Mouse (Mus musculus): ENCODE results near the gene Noxo1.
"Not testable (repeated sequence)": the region's sequence is repeated elsewhere in the genome, so short reads cannot be mapped to it uniquely, and the experiment has no call there.

Noxo1 gene

DNA sequence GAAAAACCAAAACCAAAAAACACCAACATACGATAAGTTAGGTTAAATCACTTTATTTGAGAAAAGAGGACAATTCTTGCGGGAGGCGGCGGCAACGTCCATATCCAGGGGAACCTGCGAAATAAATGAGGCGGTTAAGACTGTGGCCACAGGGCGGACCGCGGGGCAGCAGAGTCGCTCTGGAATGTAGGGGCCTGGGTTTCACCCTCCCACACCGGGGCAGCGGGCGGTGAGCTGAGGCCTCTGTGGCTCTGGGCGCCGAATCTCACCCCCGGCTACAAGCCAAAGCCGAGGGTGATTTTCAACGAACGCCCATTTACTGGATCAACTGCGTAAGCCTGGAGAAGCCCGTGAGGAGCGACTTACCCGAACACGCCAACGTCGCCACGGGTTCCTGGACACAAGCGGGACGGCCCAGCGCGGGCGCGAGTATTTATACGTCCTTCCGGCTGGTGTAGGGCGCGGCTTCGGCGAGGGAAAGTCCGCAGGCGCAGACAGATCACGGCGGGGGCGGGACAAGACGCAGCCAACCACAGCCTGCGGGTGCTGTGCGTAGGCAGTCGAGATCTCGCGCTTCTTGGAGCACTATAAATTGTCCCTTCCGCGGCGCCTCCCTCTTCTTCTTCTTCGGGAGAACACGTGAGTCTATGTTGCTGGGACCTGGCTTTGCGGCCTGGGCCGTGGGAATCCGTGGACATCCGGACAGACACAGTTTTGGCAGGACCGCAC lies 23.6 kb downstream of the Noxo1 start:
- peak; percentile 99 for DNase-seq (ENCODE audit: low spot score in 2 of 2)

DNA sequence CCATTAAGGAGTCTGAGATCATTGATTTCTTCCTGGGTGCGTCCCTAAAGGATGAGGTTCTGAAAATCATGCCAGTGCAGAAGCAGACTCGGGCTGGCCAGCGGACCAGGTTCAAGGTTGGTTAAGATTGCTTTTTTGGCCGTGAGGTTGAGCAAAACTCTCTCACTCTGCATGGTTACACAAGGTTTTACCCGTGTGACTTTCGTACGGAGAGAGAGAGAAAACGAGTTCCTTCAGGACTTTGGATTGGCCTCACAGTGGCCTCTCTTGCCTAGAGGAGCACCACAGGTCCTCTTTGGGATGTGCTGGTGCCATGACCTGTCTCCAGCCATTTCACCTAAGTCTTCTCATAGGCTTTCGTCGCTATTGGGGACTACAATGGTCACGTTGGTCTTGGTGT lies 24.6 kb downstream of the Noxo1 start:
- DNase-seq (ENCODE audit: low spot score in 2 of 2) = not testable (repeated sequence)

DNA sequence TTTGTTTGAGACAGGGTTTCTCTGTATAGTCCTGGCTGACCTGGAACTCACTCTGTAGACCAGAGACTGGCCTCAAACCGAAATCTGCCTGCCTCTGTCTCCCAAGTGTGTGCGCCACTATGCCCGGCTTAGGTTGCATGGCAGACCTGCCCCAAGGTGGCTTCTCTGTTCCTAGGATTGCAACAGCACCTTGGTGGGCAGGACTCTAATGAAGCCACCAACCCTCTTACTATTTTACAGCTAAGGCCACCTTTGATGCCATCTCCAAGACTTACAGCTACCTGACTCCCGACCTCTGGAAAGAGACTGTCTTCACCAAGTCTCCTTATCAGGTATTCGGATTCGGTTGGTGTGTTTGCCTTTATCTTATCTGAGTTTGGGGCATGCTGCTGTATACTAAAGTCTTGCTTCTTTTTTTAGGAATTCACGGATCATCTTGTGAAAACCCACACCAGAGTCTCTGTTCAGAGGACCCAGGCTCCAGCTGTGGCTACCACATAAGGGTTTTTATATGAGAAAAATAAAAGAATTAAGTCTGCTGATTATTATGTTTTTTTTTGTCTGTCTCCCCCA lies 25.4 kb downstream of the Noxo1 start:
- not testable (repeated sequence) for DNase-seq (ENCODE audit: low spot score in 2 of 2)

DNA sequence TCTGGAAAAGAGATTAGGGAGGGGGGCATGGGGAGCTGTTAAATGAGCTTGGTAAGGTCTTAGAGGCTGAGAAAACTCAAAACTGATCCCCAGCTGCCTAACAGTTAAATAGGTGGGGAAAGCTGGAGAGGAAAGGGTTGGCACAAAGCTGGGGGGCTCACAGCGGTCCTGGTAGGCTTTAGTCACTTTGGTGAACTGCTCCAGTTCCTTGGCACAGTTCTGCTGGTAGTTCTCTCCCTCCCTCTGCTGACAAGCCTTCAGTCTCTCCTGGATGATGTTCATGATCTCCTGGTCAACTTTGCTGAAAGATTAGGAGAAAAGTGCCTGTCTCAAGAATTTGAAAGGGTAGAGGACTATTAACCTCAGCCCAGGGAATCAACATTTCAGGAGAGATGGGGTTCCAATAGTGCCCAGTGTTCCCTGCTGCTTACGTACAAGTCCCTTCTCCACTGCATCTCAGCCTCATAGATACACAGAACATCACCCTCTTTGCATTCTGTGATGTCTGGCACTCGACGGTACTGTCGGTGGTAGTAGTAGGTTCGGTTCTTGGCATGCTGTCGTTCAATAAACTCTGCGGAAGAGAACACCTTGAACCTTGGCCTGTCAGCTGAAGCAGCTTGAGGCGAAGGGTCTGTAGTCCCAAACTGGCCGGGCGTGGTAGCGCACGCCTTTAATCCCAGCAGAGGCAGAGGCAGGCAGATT lies 26.3 kb downstream of the Noxo1 start:
- DNase-seq (ENCODE audit: low spot score in 2 of 2) = no peak

DNA sequence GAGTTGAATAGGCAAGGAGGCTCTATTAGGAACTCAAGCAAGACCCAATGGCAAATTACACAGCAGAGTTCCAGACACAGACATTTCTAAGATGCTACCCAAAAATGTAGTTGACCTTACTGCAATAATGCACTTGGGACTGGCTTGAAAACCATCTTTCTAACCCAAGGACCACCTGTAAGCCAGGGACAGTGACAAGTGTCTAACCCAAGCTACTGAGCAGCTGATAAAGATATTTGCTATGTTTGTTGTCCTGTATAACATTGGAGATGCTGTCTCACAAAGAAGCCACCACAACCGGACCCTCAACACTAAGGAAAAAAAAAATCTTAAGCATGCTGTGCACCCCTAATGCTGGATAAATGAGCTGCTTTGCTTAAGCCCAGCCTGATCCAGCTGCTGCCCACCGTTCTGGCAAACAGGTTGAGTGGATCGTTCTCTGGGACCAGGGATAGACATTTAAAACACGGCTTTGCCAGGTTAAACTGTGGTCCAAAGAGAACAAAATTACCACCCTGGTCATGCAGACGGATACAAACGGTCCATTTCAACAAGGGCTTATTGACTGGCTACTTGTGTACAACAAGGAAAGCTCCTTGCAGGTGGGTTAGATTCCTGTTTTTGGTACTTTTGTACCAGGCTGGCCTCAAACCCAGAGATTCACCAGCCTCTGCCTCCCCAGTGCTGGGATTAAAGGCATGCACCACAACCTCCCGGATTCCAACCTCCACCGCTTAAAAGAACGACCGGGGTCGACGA lies 27.3 kb downstream of the Noxo1 start:
- DNase-seq (ENCODE audit: low spot score in 2 of 2) = no peak

DNA sequence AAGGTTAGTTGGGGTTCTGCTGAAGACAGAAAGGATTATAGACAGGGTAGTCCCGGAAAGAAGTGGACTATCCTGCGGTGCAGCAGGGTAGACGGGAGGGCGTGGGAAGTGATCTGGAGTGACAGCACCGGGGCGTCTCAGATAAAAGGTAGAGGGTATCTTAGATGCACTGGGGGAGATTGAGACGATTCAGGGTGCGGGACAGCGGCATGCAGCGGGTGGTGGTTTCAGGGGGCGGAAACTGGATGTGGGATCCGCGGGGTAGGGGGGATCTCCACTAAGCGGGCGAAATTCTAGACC lies 27.8 kb downstream of the Noxo1 start:
- no peak for DNase-seq (ENCODE audit: low spot score in 2 of 2)

DNA sequence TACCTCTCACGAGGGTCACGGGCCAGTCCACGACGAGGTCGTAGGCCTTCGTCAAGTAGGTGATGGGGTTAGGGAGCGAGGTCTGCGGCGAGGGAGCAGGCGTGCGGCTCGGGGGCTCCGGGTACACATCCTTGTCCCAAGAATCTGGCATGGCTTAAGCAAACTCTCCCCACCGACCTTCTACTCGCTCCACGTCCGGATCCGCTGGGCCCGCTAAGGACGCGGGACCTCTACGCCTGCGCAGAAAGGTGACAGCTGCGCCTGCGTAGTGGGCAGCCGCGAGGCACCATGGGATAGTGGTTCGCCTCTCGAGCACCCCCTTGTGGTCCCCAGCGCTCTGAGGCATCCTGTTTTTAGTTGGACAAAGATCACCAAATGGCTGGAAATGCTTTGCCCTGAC lies 28.1 kb downstream of the Noxo1 start, which contains the start of gene Ndufb10:
TSS of gene Ndufb10 (minus strand) at position 295 of the 400 bp plus-strand sequence.
- peak; percentile 88 to 92 for DNase-seq (ENCODE audit: low spot score in 2 of 2)

DNA sequence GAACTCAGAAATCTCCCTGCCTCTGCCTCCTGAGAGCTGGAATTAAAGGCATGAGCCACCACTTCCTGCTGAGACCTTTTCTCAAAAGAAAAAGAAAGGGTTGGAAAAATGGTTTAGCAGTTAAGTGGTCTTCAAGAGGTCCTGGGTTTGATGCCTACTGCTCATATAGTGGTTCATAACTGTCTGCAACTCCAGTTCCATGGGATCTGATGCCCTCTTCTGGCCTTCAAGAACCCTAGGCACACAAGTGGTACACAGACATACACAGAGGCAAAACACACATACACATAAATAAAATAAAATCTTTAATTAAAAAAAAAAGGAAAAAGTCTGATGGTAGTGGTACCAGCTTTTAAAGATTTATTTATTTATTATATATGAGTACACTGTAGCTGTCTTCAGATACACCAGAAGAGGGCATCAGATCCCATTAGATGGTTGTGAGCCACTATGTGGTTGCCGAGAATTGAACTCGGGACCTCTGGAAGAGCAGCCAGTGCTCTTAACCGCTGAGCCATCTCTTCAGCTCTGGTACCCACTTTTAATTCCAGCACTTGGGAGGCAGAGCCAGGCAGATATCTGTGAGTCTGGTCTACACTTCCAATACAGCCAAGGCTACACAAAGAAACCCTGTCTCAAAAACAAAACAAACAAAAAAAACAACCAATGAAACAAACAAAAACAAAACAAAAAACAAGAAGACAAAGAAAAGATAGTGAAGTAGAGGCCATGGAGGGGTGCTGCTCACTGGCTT lies 29.8 kb downstream of the Noxo1 start:
- DNase-seq (ENCODE audit: low spot score in 2 of 2) = no peak

DNA sequence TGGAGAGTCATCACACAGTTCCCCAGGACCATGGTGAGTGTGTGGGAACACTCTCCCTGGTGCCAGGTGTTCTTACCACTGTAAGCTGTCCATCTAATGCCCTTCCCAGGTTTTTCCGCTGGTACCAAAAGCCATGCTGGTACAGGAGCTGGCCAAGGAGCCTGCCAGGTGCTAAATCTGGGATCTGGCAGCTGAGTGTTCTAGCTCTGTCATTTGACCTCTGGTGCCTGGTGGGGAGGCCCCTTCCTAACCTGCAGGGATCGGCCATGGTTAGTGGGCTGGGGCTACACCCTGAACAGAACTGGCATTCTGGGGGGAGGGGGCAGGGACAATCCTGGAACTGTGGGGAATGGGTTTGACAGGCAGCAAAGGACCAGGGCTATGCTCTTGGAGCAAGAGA lies 31.6 kb downstream of the Noxo1 start, which contains the start of gene Rpl3l:
TSS of gene Rpl3l (plus strand) at position 203 of the 400 bp plus-strand sequence.
- DNase-seq (ENCODE audit: low spot score in 2 of 2) = no peak

DNA sequence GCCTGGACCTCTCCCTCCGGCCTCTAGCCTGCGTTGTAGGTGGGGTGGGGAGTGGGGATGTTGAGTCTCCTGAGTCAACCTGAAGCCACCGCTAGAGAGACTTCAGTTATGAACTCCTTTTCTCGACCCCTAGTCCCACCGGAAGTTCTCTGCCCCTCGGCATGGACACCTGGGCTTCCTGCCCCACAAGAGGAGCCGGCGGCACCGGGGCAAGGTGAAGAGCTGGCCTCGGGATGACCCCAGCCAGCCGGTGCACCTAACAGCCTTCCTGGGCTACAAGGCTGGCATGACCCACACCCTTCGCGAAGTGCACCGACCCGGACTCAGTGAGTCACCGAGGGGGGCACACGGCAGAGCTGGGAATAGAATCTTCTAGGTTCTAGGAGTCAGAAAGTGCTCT lies 32.1 kb downstream of the Noxo1 start:
- DNase-seq (ENCODE audit: low spot score in 2 of 2) = no peak

DNA sequence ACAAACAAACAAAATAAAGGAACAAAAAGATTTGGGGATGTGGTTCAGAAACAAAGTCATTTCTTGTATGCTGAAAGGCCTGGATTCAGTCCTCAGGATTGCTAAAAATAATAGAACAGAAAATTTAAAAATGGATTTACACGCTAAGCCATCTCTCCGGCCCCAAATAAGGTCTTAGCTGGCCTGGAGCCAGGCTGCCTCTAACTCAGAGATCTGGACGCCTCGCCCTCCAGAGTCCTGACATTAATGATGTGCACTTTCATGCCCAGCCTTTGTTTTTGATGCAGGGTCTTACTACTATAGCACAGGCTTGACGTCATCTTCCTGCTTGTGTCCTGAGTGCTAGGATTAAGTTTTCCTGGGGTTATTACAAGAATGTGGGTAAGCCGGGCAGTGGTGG lies 33.0 kb downstream of the Noxo1 start:
- no peak for DNase-seq (ENCODE audit: low spot score in 2 of 2)

DNA sequence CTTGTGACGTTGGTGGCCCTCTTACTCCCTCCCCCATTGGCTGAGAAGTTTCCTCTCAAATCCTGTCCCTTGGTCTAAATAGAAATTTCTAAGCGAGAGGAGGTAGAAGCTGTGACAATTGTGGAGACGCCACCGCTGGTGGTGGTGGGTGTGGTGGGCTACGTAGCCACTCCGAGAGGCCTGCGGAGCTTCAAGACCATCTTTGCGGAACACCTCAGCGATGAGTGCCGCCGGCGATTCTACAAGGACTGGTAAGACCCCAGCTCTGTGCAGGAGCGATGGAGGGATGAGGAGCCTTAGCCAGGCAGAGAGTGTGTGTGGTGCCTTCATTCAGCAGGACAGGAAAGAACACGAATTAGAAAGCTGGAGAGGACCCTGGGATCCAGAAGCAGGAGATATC lies 34.8 kb downstream of the Noxo1 start:
- no peak for DNase-seq (ENCODE audit: low spot score in 2 of 2)

DNA sequence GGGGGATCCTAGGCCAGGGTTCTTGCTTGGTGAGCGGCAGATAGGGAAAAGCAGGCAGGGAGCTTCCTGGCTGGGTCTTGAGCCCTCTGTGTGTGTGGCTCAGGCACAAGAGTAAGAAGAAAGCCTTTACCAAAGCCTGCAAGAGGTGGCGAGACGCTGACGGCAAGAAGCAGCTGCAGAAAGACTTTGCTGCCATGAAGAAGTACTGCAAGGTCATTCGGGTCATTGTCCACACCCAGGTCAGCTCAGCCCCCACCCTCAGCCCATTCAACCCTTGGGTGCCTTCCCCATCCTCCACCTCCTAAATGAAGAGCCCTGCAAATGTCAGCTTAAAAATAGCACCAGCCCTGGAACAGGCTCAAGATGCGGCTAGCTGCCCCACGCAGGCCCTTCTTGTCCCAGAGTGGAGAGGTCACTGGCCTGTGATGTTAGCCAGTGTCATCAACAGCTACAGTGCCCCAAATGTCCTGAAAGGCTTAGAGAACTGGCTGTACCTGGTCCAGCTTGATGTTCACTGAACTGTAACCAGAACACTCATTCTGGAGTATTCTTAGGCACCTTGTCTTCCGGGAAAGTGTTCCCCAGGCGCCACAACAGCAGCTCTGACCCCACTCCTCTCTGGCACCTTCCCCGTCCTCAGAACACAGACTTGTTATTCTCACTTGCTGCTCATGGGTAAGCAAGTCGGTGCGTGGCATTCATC lies 36.4 kb downstream of the Noxo1 start:
- no peak for DNase-seq (ENCODE audit: low spot score in 2 of 2)

DNA sequence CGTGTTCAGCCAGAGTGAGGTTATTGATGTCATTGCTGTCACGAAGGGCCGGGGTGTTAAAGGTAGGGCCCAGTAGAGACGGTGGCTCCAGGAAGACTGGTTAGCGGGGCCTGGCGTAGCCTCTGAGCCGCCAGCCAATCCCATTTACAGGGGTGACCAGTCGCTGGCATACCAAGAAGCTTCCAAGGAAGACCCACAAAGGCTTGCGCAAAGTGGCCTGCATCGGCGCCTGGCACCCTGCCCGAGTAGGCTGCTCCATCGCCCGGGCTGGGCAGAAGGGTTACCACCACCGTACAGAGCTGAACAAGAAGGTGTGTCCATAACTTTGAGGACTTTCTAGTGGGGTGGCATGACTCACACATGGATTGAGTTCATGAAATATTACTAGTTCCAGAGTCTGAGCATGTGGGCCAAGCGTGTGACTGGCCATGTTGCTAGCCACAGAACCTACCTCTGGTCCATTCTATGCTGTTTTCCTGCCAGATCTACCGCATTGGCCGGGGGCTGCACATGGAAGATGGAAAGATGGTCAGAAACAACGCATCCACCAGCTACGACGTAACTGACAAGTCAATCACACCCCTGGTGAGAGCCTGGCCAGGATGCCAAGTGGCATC lies 37.5 kb downstream of the Noxo1 start:
- DNase-seq (ENCODE audit: low spot score in 2 of 2) = no peak

DNA sequence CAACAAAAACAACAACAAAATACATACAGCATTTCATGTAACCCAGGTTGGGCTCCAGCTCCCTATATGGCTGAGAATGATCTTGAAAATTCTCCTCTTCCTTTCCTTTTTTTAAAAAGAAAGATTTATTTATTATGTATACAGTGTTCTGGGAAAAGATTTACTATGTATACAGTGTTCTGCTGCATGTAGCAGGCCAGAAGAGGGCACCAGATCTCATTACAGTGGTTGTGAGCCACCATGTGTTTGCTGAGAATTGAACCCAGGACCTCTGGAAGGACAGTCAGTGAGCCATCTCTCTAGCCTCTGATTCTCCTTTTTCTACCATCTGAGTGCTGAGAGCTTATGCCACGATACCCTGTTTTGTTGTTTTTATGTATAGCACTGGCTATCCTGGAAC lies 38.5 kb downstream of the Noxo1 start:
- DNase-seq (ENCODE audit: low spot score in 2 of 2) = no peak

DNA sequence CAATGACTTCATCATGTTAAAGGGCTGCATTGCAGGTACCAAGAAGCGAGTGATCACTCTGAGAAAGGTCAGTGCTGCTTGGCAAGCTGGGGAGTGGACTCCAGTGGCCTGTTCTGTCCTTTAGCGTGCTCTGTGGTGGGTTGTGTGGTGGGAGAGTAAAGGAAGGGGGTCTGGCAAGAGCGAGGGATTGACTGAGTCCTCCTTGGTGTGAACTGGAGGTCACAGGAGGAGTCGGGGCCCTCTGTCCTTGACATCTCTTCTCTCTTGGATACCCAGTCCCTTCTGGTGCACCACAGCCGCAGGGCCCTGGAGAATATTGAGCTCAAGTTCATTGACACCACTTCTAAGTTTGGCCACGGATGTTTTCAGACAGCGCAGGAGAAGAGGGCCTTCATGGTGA lies 39.4 kb downstream of the Noxo1 start:
- no peak for DNase-seq (ENCODE audit: low spot score in 2 of 2)

DNA sequence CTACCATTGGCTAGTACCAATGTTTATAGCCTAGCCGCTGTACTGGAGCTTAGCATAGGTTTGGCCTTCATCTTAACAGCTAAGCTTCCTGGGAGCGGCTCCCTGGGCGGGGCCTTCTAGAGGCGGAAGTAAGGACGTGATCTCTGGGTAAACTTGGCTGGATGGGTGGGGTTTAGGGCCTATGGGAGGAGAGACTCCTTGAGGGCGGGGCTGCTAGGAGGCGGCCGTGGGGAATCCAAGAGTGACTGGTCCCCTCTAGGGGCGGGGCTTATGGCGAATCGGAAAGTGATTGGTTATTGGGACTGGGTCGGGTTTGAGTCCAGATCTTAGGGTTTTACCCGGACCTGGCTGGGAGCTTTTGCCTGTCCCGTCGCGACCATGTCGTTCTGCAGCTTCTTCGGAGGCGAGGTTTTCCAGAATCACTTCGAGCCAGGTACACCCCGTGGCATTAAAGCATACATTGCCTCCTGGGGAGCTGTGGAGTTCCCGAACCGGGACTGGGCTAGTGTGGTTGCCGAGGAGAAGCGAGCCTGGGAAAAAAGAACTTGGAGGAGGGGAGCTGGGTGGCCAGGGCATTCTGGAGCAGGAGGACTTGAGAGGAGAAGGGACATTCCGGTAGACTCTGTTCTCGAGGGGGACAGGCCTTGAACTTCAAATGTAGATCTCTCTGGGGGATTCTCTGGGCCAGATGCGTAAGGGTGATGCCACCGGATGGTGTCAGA lies 40.5 kb downstream of the Noxo1 start, which contains the start of gene Msrb1:
TSS of gene Msrb1 (plus strand) at position 313 of the 722 bp plus-strand sequence.
- DNase-seq (ENCODE audit: low spot score in 2 of 2) = peak; percentile 85 to 93

DNA sequence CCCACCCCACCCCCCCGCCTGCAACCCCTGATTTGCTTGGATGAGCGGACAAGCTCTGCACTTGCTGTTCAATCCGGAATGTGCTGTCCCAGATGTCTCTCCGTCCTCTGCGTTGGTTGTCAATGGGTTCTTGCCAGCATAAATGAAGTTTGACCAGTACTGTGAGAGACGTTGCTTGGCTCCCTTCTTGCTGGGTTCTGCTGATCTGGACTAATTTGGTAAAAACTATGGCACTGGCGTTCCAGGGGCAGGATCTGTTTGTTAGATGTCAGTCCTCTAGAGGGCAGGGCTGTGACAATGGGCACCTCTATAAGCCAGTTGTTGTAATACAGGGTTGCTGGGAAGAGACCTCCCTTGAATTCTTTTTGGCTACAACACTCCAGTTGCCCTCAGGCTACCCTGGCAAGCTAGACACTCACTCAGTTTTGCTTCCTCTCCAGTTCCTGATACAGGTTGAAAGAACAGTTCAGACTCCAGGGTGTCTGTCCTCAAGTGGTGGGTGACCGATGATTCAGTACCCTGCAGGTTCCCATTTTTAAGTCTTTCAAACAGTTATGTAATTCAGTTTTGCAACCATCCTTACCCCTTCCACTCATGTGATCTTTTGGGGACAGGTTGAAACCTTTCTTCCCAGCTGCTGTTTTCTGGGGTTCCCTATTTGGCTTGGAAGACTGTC lies 41.2 kb downstream of the Noxo1 start:
- no peak for DNase-seq (ENCODE audit: low spot score in 2 of 2)

DNA sequence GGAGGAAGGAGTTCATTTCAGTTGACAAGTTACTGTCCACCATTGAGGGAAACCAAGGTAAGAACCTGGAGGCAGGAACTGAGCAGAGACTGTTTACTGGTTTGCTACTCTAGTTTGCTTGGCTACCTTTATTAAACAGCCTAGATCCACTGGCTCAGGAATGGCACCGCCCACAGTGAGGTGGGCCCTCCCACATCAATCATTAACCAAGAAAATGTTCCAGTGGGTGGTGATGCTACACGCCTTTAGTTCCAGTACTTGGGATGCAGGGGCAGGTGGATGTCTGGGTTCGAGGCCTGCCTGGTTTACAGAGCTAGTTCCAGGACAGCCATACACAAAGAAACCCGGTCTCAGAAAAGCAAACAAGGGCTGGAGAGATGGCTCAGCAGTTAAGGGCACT lies 42.2 kb downstream of the Noxo1 start:
- no peak for DNase-seq (ENCODE audit: low spot score in 2 of 2)

All from right cerebral cortex, postnatal 36 days (tissue).